Mouse (Mus musculus): Measurements from ENCODE around the gene Mmp23. TPM values are rescaled to one million over a fixed set of nuclear protein-coding genes. Genes with fewer than 3 reads are reported as not detected.

Gene Mmp23
- polyA plus RNA-seq, 1 experiment from 2014 or later: 2.7 TPM

DNA sequence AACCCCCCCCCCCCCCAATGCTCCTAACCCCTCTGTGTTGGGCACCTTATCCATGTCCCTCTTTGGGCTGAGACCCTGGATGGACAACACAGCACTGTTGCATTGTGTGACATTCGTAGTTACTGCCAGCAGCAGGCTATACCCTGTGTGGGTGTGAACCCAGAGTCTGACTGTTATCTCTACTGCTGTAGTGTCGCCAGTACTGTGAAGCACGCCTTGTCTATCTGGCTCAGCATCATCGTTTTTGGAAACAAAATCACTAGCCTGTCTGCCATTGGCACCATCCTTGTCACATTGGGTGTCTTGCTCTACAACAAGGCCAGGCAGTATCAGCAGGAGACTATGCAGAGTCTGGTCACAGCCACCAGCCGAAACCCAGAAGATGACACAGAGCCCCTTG, 34.9 kb downstream of the Mmp23 start:
- Histone ChIP-seq H3K9me3 (ENCODE audit: control insufficient read depth, low read length) (no peaks in the 10 kb centered on the region), H3K27me3 (ENCODE audit: control insufficient read depth, insufficient read depth, low read length) (no peaks in the 10 kb centered on the region), H3K4me3 (ENCODE audit: low read depth, low read length) (no peak overlapping the region), H3K4me1 (replicated peaks; ENCODE audit: control insufficient read depth, insufficient read depth, low read length) (no peaks in the 10 kb centered on the region), H3K9ac (ENCODE audit: low read length) (no peak overlapping the region), H3K4me2 (ENCODE audit: low read depth, low read length, severe bottlenecking) (no peak overlapping the region), H3K27ac (ENCODE audit: low read depth, low read length) (no peak overlapping the region), H3K36me3 (ENCODE audit: control insufficient read depth, insufficient read depth, low read length) (peaks cover 15% of the 10 kb centered on the region; the same call in 1 of the 2 replicates)
- DNase-seq (ENCODE audit: low spot score) (no peak), ATAC-seq (replicated peaks; ENCODE audit: low FRiP score) (no peak)
- WGBS: 96% methylated on average over 5 of the region's 5 CpGs

- Histone ChIP-seq H3K4me1 (replicated peaks; ENCODE audit: control insufficient read depth, insufficient read depth, low read length) (no peaks in the 10 kb centered on the region), H3K27me3 (ENCODE audit: control insufficient read depth, insufficient read depth, low read length) (no peaks in the 10 kb centered on the region), H3K9me3 (ENCODE audit: control insufficient read depth, low read length) (no peaks in the 10 kb centered on the region), H3K36me3 (ENCODE audit: control insufficient read depth, insufficient read depth, low read length) (peaks cover 10% of the 10 kb centered on the region; the same call in 1 of the 2 replicates), H3K9ac (ENCODE audit: low read length) (no peak overlapping the region), H3K4me3 (ENCODE audit: low read depth, low read length) (no peak overlapping the region), H3K4me2 (ENCODE audit: low read depth, low read length, severe bottlenecking) (no peak overlapping the region), H3K27ac (ENCODE audit: low read depth, low read length) (no peak overlapping the region)
- WGBS: 95% methylated on average over 3 of the region's 3 CpGs
- no peak for ATAC-seq (replicated peaks; ENCODE audit: low FRiP score)
- no peak for DNase-seq (ENCODE audit: low spot score)
Observed at GRCm38 (mm10) chr4:155613264-155613663, 39.9 kb downstream of the Mmp23 start.

GRCm38 (mm10) chr4:155611860-155612259, 41.3 kb downstream of the Mmp23 start:
- peaks cover 2% of the 10 kb centered on the region; the same call in 1 of the 2 replicates for H3K36me3 ChIP-seq (ENCODE audit: control insufficient read depth, insufficient read depth, low read length)
- WGBS: 89% methylated on average over 3 of the region's 3 CpGs
- no peaks in the 10 kb centered on the region for H3K9me3 ChIP-seq (ENCODE audit: control insufficient read depth, low read length)
- H3K4me3 ChIP-seq (ENCODE audit: low read depth, low read length): no peak overlapping the region
- H3K4me1 ChIP-seq (replicated peaks; ENCODE audit: control insufficient read depth, insufficient read depth, low read length): no peaks in the 10 kb centered on the region
- DNase-seq (ENCODE audit: low spot score): no peak
- no peak overlapping the region for H3K4me2 ChIP-seq (ENCODE audit: low read depth, low read length, severe bottlenecking)
- ATAC-seq (replicated peaks; ENCODE audit: low FRiP score): no peak
- no peak overlapping the region for H3K9ac ChIP-seq (ENCODE audit: low read length)
- H3K27ac ChIP-seq (ENCODE audit: low read depth, low read length): no peak overlapping the region
- H3K27me3 ChIP-seq (ENCODE audit: control insufficient read depth, insufficient read depth, low read length): no peaks in the 10 kb centered on the region

DNA sequence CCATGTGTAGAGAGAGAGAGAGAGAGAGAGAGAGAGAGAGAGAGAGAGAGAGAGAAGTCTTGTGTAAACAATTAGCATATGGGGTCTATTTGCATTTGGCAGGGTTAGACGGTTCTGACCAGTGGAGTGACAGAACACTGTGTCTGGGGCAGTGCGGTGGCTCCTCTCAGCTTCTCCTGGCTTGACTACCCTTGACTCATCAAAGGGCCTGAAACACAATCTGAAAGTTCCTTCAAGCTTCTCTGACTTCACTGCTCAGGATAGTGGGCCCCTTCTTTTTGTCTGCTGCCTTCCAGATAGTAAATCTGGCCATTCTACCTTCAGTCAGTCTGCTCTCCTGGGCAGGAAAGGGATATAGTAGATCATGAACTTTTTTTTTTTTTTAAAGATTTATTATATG, 46.4 kb downstream of the Mmp23 start:
- Histone ChIP-seq H3K27ac (ENCODE audit: low read depth, low read length) (no peak overlapping the region), H3K4me3 (ENCODE audit: low read depth, low read length) (no peak overlapping the region), H3K9me3 (ENCODE audit: control insufficient read depth, low read length) (no peaks in the 10 kb centered on the region), H3K27me3 (ENCODE audit: control insufficient read depth, insufficient read depth, low read length) (no peaks in the 10 kb centered on the region), H3K4me1 (replicated peaks; ENCODE audit: control insufficient read depth, insufficient read depth, low read length) (no peaks in the 10 kb centered on the region; the same call in 1 of the 2 replicates), H3K9ac (ENCODE audit: low read length) (no peak overlapping the region), H3K4me2 (ENCODE audit: low read depth, low read length, severe bottlenecking) (no peak overlapping the region), H3K36me3 (ENCODE audit: control insufficient read depth, insufficient read depth, low read length) (no peaks in the 10 kb centered on the region; the same call in 1 of the 2 replicates)
- no peak for ATAC-seq (replicated peaks; ENCODE audit: low FRiP score)
- no peak for DNase-seq (ENCODE audit: low spot score)
- 85% methylated on average over 2 of the region's 2 CpGs for WGBS

GRCm38 (mm10) chr4:155605132-155605531, 48.1 kb downstream of the Mmp23 start:
- Histone ChIP-seq H3K4me3 (ENCODE audit: low read depth, low read length) (no peak overlapping the region), H3K27me3 (ENCODE audit: control insufficient read depth, insufficient read depth, low read length) (no peaks in the 10 kb centered on the region), H3K4me2 (ENCODE audit: low read depth, low read length, severe bottlenecking) (no peak overlapping the region), H3K9ac (ENCODE audit: low read length) (no peak overlapping the region), H3K27ac (ENCODE audit: low read depth, low read length) (no peak overlapping the region), H3K9me3 (ENCODE audit: control insufficient read depth, low read length) (no peaks in the 10 kb centered on the region), H3K4me1 (replicated peaks; ENCODE audit: control insufficient read depth, insufficient read depth, low read length) (no peaks in the 10 kb centered on the region; the same call in 1 of the 2 replicates), H3K36me3 (ENCODE audit: control insufficient read depth, insufficient read depth, low read length) (no peaks in the 10 kb centered on the region; the same call in 1 of the 2 replicates)
- DNase-seq (ENCODE audit: low spot score) (no peak), ATAC-seq (replicated peaks; ENCODE audit: low FRiP score) (no peak)
- WGBS: 94% methylated on average over 4 of the region's 4 CpGs

DNA sequence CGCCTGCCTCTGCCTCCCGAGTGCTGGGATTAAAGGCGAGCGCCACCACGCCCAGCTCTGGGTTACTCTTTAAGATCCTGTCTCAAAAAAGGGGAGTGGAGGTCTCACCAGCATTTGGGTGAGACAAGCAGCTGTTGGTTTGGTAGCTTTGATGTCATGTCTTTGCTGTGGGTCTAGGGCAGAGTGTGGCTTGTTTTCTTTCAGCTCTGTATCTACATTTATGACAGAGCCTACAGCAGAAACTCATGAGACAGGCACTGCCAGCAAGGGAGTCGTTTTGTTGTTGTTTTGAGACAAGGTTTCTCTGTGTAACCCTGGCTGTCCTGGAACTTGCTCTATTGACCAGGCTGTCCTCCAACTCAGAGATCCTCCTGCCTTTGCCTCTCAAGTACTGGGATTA, 49.4 kb downstream of the Mmp23 start:
- no peaks in the 10 kb centered on the region; the same call in 1 of the 2 replicates for H3K36me3 ChIP-seq (ENCODE audit: control insufficient read depth, insufficient read depth, low read length)
- no peak for DNase-seq (ENCODE audit: low spot score)
- 96% methylated on average over 6 of the region's 6 CpGs for WGBS

DNA sequence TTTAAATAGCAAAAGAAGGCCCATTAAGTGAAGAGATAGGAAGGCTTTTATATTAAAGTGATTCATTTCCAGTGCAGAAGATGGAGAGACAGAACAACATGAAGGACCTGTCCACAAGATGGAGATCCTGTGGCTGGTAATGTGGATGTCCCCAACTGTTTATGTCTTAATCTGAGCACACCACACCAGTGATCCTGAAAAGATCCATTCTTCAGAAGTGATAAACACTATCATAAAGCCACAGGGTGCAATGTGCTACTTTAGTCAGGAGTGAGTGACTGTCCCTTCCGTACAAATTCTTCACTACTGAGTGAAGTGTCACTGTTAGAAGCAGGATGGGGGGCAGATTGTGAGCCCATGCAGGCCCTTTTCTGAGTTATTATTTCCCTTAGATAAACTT, 50.4 kb downstream of the Mmp23 start:
- no peaks in the 10 kb centered on the region; the same call in 1 of the 2 replicates for H3K36me3 ChIP-seq (ENCODE audit: control insufficient read depth, insufficient read depth, low read length)
- no peaks in the 10 kb centered on the region for H3K27me3 ChIP-seq (ENCODE audit: control insufficient read depth, insufficient read depth, low read length)
- H3K4me1 ChIP-seq (replicated peaks; ENCODE audit: control insufficient read depth, insufficient read depth, low read length): no peaks in the 10 kb centered on the region; the same call in 1 of the 2 replicates
- H3K4me2 ChIP-seq (ENCODE audit: low read depth, low read length, severe bottlenecking): peak overlapping the region; percentile 89
- no peak overlapping the region for H3K9ac ChIP-seq (ENCODE audit: low read length)
- no peak for DNase-seq (ENCODE audit: low spot score)
- no peak for ATAC-seq (replicated peaks; ENCODE audit: low FRiP score)
- 94% methylated on average over 1 of the region's 1 CpGs for WGBS
- H3K4me3 ChIP-seq (ENCODE audit: low read depth, low read length): no peak overlapping the region; the same call in 1 of the 2 replicates
- H3K27ac ChIP-seq (ENCODE audit: low read depth, low read length): no peak overlapping the region
- H3K9me3 ChIP-seq (ENCODE audit: control insufficient read depth, low read length): no peaks in the 10 kb centered on the region

More for the DNA sequence above, 49.4 kb downstream of the Mmp23 start:
- Histone ChIP-seq H3K4me2 (ENCODE audit: low read depth, low read length, severe bottlenecking) (no peak overlapping the region), H3K27ac (ENCODE audit: low read depth, low read length) (no peak overlapping the region), H3K9ac (ENCODE audit: low read length) (no peak overlapping the region), H3K4me3 (ENCODE audit: low read depth, low read length) (no peak overlapping the region), H3K27me3 (ENCODE audit: control insufficient read depth, insufficient read depth, low read length) (no peaks in the 10 kb centered on the region), H3K4me1 (replicated peaks; ENCODE audit: control insufficient read depth, insufficient read depth, low read length) (no peaks in the 10 kb centered on the region; the same call in 1 of the 2 replicates), H3K9me3 (ENCODE audit: control insufficient read depth, low read length) (no peaks in the 10 kb centered on the region)
- ATAC-seq (replicated peaks; ENCODE audit: low FRiP score): no peak

DNA sequence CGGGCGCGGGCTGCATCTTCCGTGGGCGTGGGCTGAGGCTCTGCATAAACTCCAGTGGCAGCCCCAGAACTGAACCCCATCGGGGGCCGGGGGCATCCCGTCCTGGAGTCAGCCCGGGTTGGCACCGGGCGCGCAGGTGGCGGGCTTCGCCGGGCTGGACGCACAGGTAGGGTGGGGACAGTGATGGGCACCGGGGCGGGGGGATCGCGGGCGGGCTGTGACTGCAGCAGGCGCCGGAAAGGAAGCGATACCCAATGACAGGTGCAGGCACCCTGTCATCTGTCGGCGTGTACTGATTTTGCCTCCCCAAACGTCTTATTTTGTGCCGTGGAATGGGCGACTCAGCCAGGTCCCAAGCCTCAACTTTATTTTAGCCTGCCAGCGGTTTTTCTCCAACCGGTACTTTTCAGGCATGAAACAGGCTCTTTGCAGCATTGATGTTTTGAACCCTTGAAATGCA, 51.2 kb downstream of the Mmp23 start:
- Histone ChIP-seq H3K36me3 (ENCODE audit: control insufficient read depth, insufficient read depth, low read length) (no peaks in the 10 kb centered on the region; the same call in 1 of the 2 replicates), H3K4me2 (ENCODE audit: low read depth, low read length, severe bottlenecking) (peak overlapping the region; percentile 89), H3K4me1 (replicated peaks; ENCODE audit: control insufficient read depth, insufficient read depth, low read length) (no peaks in the 10 kb centered on the region; the same call in 1 of the 2 replicates), H3K27ac (ENCODE audit: low read depth, low read length) (peak overlapping the region; percentile 95), H3K4me3 (ENCODE audit: low read depth, low read length) (peak overlapping the region; percentile 92), H3K27me3 (ENCODE audit: control insufficient read depth, insufficient read depth, low read length) (no peaks in the 10 kb centered on the region), H3K9ac (ENCODE audit: low read length) (peak overlapping the region; percentile 86), H3K9me3 (ENCODE audit: control insufficient read depth, low read length) (no peaks in the 10 kb centered on the region)
- 2% methylated on average over 31 of the region's 31 CpGs for WGBS
- DNase-seq (ENCODE audit: low spot score) (no peak), ATAC-seq (replicated peaks; ENCODE audit: low FRiP score) (no peak)
